Mouse (Mus musculus) cortical plate, adult 2 months (tissue): ENCODE measurements around the gene Nrg3.

ENCODE experiments used
- CTCF ChIP-seq: fragments of 200-500 bp; IDR thresholded peaks from 2 replicates; pipeline ENCODE4 v1.5.1; 2011; ENCODE audit warnings: mild to moderate bottlenecking, control low read depth, low read length; ENCODE audit not compliant: insufficient read depth; ENCODE audit errors: extremely low read depth
- POLR2A ChIP-seq: fragments of 200-500 bp; IDR thresholded peaks from 2 replicates; pipeline ENCODE4 v1.6.1; 2011; ENCODE audit warnings: mild to moderate bottlenecking, low read length, control low read depth; ENCODE audit not compliant: insufficient read depth; ENCODE audit errors: extremely low read depth

DNA sequence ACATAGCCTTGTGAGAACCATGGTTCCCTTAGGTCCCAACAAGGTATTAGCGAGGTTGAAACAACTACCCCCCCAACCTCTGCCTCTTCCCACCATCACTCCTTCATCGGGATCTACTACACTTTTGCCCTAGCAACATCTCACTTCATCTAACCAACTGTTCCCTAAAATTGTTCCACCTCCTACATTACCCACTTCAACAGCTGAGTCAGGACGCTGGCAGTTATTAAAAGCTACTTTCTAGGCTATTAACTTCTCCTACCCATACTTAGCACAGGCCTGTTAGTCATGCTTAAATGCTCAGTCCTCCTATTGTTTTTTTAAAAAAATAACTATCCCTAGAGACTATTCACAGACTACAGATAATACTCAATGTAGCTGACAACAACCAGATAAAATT lies 906.7 kb downstream of the Nrg3 start:
- TF ChIP-seq CTCF (no peak), POLR2A (no peak)
